Mouse (Mus musculus): ENCODE data around the gene Gas1. TPM values are rescaled to one million over a fixed set of nuclear protein-coding genes. Genes with fewer than 3 reads are reported as not detected.
A peak's percentile ranks its signal among the peaks of the same experiment; 100 is the strongest.

The Gas1 gene
- total RNA-seq, 2 experiments from 2014 or later: 11.2 to 18.6 TPM

- no peak overlapping the region for H3K27ac ChIP-seq
- no peak for TF ChIP-seq CTCF (IDR thresholded peaks at IDR 0.05)
- no peak overlapping the region for H3K4me3 ChIP-seq
- intact Hi-C loops (cut with DNase I): no loop called here
- DNase-seq: no peak
Measured at GRCm38 (mm10) chr13:60182346-60182745, 5.2 kb upstream of the Gas1 start.

DNA sequence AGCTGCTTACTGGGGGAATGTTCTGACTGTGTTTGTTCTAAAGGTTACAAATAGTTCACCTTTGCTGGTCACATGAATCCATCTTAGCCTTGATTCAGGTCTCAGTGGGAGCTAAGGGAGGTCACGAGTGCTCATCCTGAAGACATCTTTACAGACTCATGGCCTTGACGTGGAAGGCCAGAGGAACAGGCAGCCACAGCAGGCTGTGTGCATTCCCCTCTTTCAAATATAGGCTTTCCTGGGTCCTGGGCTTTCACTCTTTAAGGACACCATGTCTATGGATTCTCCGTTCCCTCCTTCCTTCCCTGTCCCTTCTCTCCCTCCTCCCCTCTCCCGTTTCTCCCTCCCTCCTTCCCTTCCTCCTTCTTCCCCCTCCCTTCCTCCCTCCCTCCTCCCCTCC is 2.5 kb upstream of the Gas1 start:
- intact Hi-C loops (cut with DNase I): loop anchor here (5.0 kb wide), 3 partner anchors 102 to 292 kb away; no protein-coding TSS in a partner anchor
- no peak overlapping the region for H3K4me3 ChIP-seq
- H3K27ac ChIP-seq: no peak overlapping the region
- no peak for DNase-seq
- TF ChIP-seq CTCF (IDR thresholded peaks at IDR 0.05): no peak

- no peak; the same call in none of the 2 replicates for TF ChIP-seq CTCF (IDR thresholded peaks at IDR 0.05)
- Histone ChIP-seq H3K4me3 (peak overlapping the region; percentile 93), H3K27ac (peak overlapping the region; percentile 92)
- intact Hi-C loops (cut with DNase I): loop anchor here (1.0 to 5.0 kb wide), 4 partner anchors 101 to 291 kb away; no protein-coding TSS in a partner anchor
- peak; percentile 94 for DNase-seq
Measured at GRCm38 (mm10) chr13:60178416-60178815, 1.3 kb upstream of the Gas1 start.

DNA sequence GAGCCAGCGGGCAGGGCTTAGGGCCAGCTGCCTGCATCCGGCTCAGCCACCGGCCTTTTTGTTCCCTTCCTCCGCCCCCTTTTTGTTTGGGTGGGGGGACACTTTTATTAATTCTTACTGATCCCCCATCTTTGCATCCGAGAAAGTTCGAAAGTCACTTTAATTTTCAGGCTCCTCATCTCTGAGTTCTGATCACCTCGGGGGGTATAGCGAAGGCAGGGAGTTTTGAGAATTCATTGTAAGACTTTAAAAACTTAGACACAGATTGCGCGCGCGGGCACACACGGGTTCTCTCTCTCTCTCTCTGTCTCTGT is 589 bp upstream of the Gas1 start:
- TF ChIP-seq CTCF (IDR thresholded peaks at IDR 0.05): no peak
- intact Hi-C loops (cut with DNase I): loop anchor here (1.0 to 5.0 kb wide), 4 partner anchors 100 to 291 kb away; no protein-coding TSS in a partner anchor
- DNase-seq: no peak
- peak overlapping the region; percentile 92 for H3K27ac ChIP-seq
- peak overlapping the region; percentile 93 for H3K4me3 ChIP-seq

DNA sequence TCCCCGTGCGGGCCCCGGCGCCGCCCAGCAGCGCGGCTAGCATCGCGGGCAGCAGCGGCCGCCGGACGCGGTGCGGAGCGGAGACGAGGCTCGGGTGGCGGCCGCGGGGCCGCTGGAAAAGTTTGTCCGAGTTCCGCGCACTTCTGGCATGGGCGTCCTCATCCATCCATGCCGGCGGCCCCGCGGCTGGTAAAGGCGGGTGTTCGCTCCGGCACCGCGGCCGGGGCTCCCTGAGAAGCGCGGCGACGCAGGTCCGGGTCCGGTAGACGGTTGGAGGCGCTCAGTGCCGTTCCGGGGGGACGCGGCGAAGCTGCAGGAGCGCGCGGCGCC is 424 bp downstream of the Gas1 start:
- intact Hi-C loops (cut with DNase I): loop anchor here (5.0 kb wide), 3 partner anchors 99 to 289 kb away; no protein-coding TSS in a partner anchor
- no peak for TF ChIP-seq CTCF (IDR thresholded peaks at IDR 0.05)
- Histone ChIP-seq H3K4me3 (peak overlapping the region; percentile 93), H3K27ac (peak overlapping the region; percentile 92)
- no peak for DNase-seq

DNA sequence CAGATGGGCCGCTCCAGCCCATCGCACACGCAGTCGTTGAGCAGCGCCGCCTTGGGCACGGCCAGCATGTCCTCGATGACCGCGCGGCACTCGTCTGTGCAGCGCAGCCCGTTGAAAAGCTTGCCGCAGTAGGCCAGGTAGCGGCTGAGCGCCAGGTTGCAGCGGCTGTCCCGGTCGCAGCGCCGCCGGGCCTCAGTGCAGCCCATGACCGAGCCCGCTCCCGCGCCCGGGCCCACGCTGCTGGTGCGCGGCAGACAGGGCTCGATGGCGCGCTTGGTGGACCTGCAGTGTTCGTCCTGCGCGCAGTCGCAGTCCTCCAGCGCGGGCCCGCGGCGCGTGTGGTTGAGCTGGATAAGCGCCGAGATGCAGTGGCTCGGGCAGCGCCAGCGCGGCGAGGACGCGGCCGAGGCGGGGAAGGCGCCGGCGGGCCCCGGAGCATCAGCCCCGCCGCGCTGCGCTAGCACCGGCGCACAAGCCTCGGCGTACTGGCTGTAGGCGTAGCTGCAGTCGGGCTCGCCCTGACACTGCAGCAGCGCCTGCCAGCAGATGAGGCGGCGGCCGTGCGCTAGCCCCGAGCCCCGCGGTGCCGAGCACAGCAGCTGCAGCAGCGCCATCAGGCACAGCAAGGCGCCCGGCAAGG is 909 bp downstream of the Gas1 start:
- Histone ChIP-seq H3K27ac (peak overlapping the region; percentile 92), H3K4me3 (peak overlapping the region; percentile 93)
- intact Hi-C loops (cut with DNase I): loop anchor here (5.0 kb wide), 3 partner anchors 99 to 289 kb away; no protein-coding TSS in a partner anchor
- DNase-seq: peak; percentile 75
- TF ChIP-seq CTCF (IDR thresholded peaks at IDR 0.05): no peak; the same call in 1 of the 2 replicates

DNA sequence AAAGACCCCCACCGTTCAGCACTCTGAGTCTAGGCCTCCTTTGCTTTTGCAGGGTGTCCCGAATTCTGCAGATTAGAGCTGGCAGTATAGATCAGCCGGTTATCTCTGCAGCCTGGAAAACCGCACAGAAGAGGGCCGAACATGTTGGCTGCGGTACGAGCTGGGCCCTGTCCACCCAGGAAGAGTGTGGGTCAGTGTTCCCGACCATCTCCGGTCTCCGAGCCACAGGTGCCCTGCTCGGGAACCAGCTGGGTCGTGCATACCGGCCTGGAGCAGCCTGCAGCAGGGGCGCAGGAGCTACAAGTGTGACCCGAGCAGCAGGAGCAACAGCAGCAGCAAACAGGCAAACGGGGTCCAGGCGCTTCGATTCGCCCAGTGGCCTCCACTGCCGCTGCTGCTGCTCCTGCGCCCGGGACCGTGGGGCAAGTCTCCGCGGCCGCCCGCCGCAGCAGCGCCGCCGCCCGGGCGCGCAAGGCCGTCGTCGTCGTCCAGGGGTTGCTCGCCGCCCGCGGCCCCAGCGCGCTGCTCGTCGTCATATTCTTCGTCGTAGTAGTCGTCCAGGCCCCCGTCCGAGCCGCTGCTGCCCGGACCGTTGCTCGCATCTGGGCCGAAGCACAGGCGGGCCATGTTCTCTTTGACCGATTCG is 1.6 kb downstream of the Gas1 start:
- TF ChIP-seq CTCF (IDR thresholded peaks at IDR 0.05): peak; percentile 40
- H3K27ac ChIP-seq: peak overlapping the region; percentile 92
- peak; percentile 70 for DNase-seq
- peak overlapping the region; percentile 93 for H3K4me3 ChIP-seq
- intact Hi-C loops (cut with DNase I): loop anchor here (5.0 kb wide), 3 partner anchors 98 to 288 kb away; no protein-coding TSS in a partner anchor

GRCm38 (mm10) chr13:60174953-60175352 is 2.2 kb downstream of the Gas1 start:
- intact Hi-C loops (cut with DNase I): loop anchor here (5.0 kb wide), 5 partner anchors 88 to 333 kb away; no protein-coding TSS in a partner anchor
- DNase-seq: no peak
- H3K4me3 ChIP-seq: peak overlapping the region; percentile 93
- TF ChIP-seq CTCF (IDR thresholded peaks at IDR 0.05): no peak
- H3K27ac ChIP-seq: peak overlapping the region; percentile 92

DNA sequence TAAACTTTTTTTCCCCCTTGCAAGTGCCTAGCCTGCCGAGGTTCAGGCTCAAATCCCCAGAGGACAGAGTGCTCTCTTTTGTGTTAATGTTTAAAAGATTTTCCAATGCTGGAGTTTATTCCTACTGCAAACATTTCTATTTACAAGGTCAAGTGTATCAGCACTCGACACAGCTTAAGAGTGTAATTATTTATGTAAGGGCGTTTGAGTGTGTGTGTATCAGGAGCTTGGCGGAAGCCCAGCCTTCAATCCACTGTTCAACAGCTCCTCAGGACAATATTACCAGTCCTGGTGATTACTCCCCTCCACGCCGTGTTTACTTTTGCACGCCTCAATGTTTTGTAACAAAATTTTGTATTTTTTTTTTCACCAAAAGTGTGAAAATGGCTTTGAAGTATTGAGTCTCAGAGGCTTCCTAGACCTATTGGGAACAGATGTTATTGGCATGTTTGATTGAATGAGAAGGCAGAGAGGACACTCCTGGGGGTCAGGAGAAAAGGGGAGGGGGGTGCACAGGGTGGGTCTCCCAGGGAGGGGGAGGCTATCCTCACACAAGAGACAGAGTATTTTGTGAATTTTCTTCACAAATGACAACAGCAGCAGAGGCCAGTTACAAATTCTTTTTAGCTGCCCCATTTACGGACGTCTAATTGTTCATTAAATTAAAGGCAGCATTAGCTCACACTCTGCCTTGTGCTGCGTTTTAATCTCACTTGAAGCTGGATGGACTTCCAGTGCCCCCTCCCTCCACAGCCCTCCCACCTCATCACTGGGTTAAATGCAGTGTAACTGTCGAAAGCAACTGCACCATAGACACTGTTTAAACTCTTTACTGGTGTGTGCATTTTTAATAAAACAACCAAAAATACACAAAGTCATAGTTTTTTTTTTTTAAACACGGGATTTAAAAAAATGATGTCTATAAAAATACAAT is 3.3 kb downstream of the Gas1 start:
- peak overlapping the region; percentile 93 for H3K4me3 ChIP-seq
- no peak for DNase-seq
- peak overlapping the region; percentile 92 for H3K27ac ChIP-seq
- TF ChIP-seq CTCF (IDR thresholded peaks at IDR 0.05): no peak
- intact Hi-C loops (cut with DNase I): loop anchor here (5.0 kb wide), 2 partner anchors 87 to 332 kb away; no protein-coding TSS in a partner anchor

- Histone ChIP-seq H3K27ac (peak overlapping the region; percentile 92), H3K4me3 (peak overlapping the region; percentile 93)
- no peak for TF ChIP-seq CTCF (IDR thresholded peaks at IDR 0.05)
- intact Hi-C loops (cut with DNase I): loop anchor here (5.0 kb wide), 2 partner anchors 86 to 331 kb away; no protein-coding TSS in a partner anchor
- DNase-seq: no peak
Measured at GRCm38 (mm10) chr13:60173186-60173585, 4.0 kb downstream of the Gas1 start.

DNA sequence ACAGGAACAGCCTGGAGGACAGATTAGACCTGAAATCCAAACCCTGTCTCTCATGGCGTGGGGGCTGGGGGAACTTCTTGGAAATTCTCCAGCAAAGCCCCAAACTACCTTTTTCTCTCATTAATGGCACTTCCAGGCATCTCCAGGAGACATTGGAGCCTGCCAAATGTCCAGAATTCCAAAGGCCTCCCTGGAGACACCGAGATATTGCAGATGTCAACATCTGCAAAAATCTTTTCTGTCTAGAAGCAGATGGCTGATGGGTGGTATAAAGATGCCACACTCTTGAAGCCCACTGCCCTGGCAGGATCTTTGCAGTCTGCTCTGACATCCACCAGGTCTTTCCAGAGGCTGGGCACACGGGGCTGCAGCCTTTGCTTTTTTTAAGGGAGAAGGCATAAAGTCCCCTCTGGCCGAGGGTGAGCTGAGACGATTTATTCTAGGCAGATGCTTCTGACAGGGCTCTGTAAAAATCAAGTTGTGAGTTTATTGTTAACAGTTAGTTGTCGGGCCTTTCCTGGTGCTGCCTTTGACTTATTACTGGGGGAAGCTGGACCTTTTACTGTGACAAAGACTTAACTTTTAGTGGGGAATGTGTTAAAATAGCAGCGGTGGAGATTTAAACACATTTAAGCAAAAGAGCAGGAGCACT is 4.7 kb downstream of the Gas1 start:
- no peak for TF ChIP-seq CTCF (IDR thresholded peaks at IDR 0.05)
- peak overlapping the region; percentile 63 for H3K27ac ChIP-seq
- peak; percentile 48 for DNase-seq
- intact Hi-C loops (cut with DNase I): loop anchor here (5.0 kb wide), 2 partner anchors 85 to 330 kb away; no protein-coding TSS in a partner anchor
- H3K4me3 ChIP-seq: no peak overlapping the region

DNA sequence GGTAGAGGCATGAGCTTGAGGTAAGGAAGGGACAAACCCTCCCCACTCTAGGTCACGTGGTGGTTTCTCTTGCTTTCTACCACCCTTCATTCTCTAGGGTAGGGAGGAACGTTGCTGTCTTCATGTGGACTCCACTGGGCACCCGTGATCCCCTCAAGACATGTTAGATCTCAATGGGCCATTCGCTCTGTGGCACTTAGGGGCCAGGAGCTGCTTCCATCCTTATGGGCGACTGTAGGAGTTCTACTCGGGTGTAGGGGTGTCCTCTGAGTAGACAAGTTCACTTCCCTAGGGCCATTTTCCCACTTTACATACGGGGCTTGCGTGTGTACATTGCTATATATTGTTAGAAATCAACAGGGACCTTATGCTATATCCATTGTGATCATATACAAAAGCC is 5.4 kb downstream of the Gas1 start:
- no peak for TF ChIP-seq CTCF (IDR thresholded peaks at IDR 0.05)
- no peak for DNase-seq
- Histone ChIP-seq H3K27ac (no peak overlapping the region), H3K4me3 (no peak overlapping the region)
- intact Hi-C loops (cut with DNase I): loop anchor here (5.0 kb wide), 2 partner anchors 84 to 329 kb away; no protein-coding TSS in a partner anchor
